Mouse (Mus musculus) neutrophil, adult 5-6 weeks (primary cell): Measurements from ENCODE around the gene Snrnp48. TPM values are rescaled to one million over a fixed set of nuclear protein-coding genes. Genes with fewer than 3 reads are reported as not detected.

Experiments used
- ATAC-seq: fragments of 151-379, 151-347 bp; 2 replicates; pipeline ENCODE4 v1.8.0; 2017; ENCODE audit warnings: mild to moderate bottlenecking, moderate TSS enrichment; ENCODE audit not compliant: insufficient number of reproducible peaks, poor library complexity, low FRiP score, severe bottlenecking; ENCODE audit errors: extremely low read depth
- total RNA-seq: library from RNA; stranded (forward); fragments of 200-1000 nt; gene quantifications from 2 replicates; pipeline ENCODE4 v1.2.3, GENCODE M21; 2017

The Snrnp48 gene
- total RNA-seq, 1 experiment from 2014 or later = 208 TPM

DNA sequence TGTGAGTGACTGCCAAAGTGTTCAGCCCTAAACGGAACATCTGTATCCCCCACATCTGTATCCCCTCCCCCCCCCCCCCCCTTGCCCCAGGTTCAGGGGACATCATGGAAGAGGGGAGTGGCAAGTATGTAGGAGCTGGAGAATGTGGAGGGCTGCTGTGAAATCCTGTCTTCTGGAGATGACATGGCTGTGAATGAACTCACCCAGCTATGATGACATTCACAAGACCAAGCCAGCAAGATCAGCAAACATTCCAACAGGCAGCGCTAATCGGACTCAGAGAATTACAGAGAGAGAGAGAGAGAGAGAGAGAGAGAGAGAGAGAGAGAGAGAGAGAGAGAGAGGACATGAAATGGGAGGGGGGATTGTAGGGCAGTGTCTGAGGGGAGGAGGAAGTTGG is 46.5 kb downstream of the Snrnp48 start:
- ATAC-seq = no peak

GRCm38 (mm10) chr13:38253696-38254095 is 49.0 kb downstream of the Snrnp48 start:
- ATAC-seq = no peak

DNA sequence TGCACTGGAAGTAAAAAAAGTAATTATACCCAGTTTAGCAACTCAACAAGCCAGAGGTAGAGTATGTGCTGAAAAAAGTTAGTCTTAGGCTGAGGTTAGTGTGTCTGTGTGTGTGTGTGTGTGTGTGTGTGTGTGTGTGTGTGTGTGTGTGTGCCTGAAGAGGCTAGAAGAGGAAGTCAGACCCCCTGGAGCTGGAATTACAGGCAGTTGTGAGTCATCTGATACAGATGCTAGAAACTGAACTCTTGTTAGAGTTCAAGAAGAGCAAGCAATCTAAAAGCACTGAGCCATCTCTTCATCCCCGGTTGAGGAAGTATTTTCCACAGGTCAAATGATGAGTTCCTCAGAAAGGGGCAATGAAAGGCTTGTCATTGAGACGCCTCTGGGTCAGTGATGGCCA is 54.2 kb downstream of the Snrnp48 start:
- no peak for ATAC-seq

GRCm38 (mm10) chr13:38269055-38269692 is 64.4 kb downstream of the Snrnp48 start:
- no peak for ATAC-seq

DNA sequence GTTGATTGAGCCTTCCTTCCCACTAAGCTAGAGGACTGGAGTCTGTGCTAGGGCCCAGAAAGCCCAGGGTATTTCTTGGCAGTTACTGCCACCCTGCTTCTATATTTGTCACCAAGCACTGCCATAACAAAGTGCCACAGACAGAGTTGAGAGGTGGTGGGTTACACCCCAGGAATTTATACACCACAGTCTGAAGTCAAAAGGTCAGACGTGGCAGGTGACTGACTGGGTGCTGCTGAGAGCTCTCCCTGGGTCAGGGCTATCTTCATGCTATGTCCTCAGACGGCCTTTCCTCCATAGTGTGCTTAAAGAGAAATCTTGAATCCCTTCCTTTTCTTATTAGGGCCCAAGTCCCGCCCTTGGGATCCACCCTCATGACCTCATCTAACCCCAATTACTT is 67.9 kb downstream of the Snrnp48 start:
- ATAC-seq = no peak

Other genes with a start within 250 kb of the Snrnp48 start
- 38.7 and 50.6 TPM in 2 replicates for gene Ssr1, start 210.7 kb upstream of the Snrnp48 start, total RNA-seq
- 114 and 138 TPM in 2 replicates for gene Riok1, start 167.9 kb upstream of the Snrnp48 start, total RNA-seq
- gene Cage1, start 167.9 kb upstream of the Snrnp48 start, total RNA-seq = 4.5 and 4.9 TPM in 2 replicates
- 0.23 TPM in 1 of 2 replicates, not detected in the other for gene Dsp, start 53.6 kb upstream of the Snrnp48 start, total RNA-seq
- not detected in 2 replicates for gene Bmp6, start 140.2 kb downstream of the Snrnp48 start, total RNA-seq